Mouse (Mus musculus): ENCODE measurements at regions not wholly inside any gene's neighbourhood (a gene's known extent, or its start where the extent isn't known, plus 50 kb on each side); places are given as distances from the start of the nearest gene placed in this dataset.
A peak's percentile ranks its signal among the peaks of the same experiment; 100 is the strongest.

GRCm38 (mm10) chr16:97272035-97272631 is 84.4 kb upstream of the Bace2 start:
- 10% methylated on average over 12 of the region's 12 CpGs for WGBS
- Histone ChIP-seq H3K36me3 (no peaks in the 10 kb centered on the region), H3K9me3 (replicated peaks) (no peaks in the 10 kb centered on the region), H3K27ac (no peak overlapping the region), H3K27me3 (peaks cover 4% of the 10 kb centered on the region; the same call in 1 of the 2 replicates), H3K4me2 (peak overlapping the region; percentile 51), H3K9ac (no peak overlapping the region), H3K4me3 (peak overlapping the region; percentile 21; the same call in 1 of the 2 replicates), H3K4me1 (replicated peaks) (peaks cover 3% of the 10 kb centered on the region)
- peak; percentile 35; the same call in 1 of the 2 replicates for ATAC-seq (replicated peaks; ENCODE audit: insufficient number of reproducible peaks, insufficient read depth, low FRiP score, low read depth)

GRCm38 (mm10) chr16:97278913-97279312 is 77.6 kb upstream of the Bace2 start:
- Histone ChIP-seq H3K9me3 (replicated peaks) (no peaks in the 10 kb centered on the region), H3K27me3 (peaks cover 4% of the 10 kb centered on the region; the same call in 1 of the 2 replicates), H3K36me3 (no peaks in the 10 kb centered on the region), H3K4me2 (no peak overlapping the region), H3K9ac (no peak overlapping the region), H3K4me1 (replicated peaks) (no peaks in the 10 kb centered on the region), H3K27ac (no peak overlapping the region), H3K4me3 (no peak overlapping the region)
- ATAC-seq (replicated peaks; ENCODE audit: insufficient number of reproducible peaks, insufficient read depth, low FRiP score, low read depth): no peak
- WGBS: 76% methylated on average over 1 of the region's 1 CpGs

GRCm38 (mm10) chr16:97281615-97282110 is 74.9 kb upstream of the Bace2 start:
- Histone ChIP-seq H3K4me3 (no peak overlapping the region), H3K9ac (no peak overlapping the region), H3K27ac (no peak overlapping the region), H3K9me3 (replicated peaks) (no peaks in the 10 kb centered on the region), H3K36me3 (no peaks in the 10 kb centered on the region), H3K27me3 (no peaks in the 10 kb centered on the region), H3K4me1 (replicated peaks) (no peaks in the 10 kb centered on the region), H3K4me2 (no peak overlapping the region)
- ATAC-seq (replicated peaks; ENCODE audit: insufficient number of reproducible peaks, insufficient read depth, low FRiP score, low read depth): no peak
- WGBS: 78% methylated on average over 7 of the region's 7 CpGs

- H3K4me3 ChIP-seq: no peak overlapping the region
- H3K4me2 ChIP-seq: no peak overlapping the region
- H3K36me3 ChIP-seq: no peaks in the 10 kb centered on the region
- no peak for ATAC-seq (replicated peaks; ENCODE audit: insufficient number of reproducible peaks, insufficient read depth, low FRiP score, low read depth)
- no peaks in the 10 kb centered on the region for H3K4me1 ChIP-seq (replicated peaks)
- no peak overlapping the region for H3K9ac ChIP-seq
- no peaks in the 10 kb centered on the region for H3K9me3 ChIP-seq (replicated peaks)
- H3K27ac ChIP-seq: no peak overlapping the region
- 78% methylated on average over 9 of the region's 9 CpGs for WGBS
- no peaks in the 10 kb centered on the region for H3K27me3 ChIP-seq
These were observed 73.6 kb upstream of the Bace2 start for GRCm38 (mm10) chr16:97282943-97283342.

GRCm38 (mm10) chr16:97285886-97286447 is 70.6 kb upstream of the Bace2 start:
- no peak overlapping the region for H3K4me2 ChIP-seq
- no peaks in the 10 kb centered on the region for H3K9me3 ChIP-seq (replicated peaks)
- H3K27me3 ChIP-seq: no peaks in the 10 kb centered on the region
- no peak overlapping the region for H3K27ac ChIP-seq
- no peak overlapping the region for H3K9ac ChIP-seq
- no peak overlapping the region for H3K4me3 ChIP-seq
- no peak for ATAC-seq (replicated peaks; ENCODE audit: insufficient number of reproducible peaks, insufficient read depth, low FRiP score, low read depth)
- WGBS: 72% methylated on average over 8 of the region's 8 CpGs
- peaks cover 8% of the 10 kb centered on the region for H3K4me1 ChIP-seq (replicated peaks)
- H3K36me3 ChIP-seq: no peaks in the 10 kb centered on the region

GRCm38 (mm10) chr16:97286717-97287116 is 69.8 kb upstream of the Bace2 start:
- Histone ChIP-seq H3K9me3 (replicated peaks) (no peaks in the 10 kb centered on the region), H3K4me3 (no peak overlapping the region), H3K36me3 (no peaks in the 10 kb centered on the region), H3K27me3 (no peaks in the 10 kb centered on the region), H3K9ac (no peak overlapping the region), H3K27ac (no peak overlapping the region), H3K4me2 (no peak overlapping the region), H3K4me1 (replicated peaks) (peaks cover 8% of the 10 kb centered on the region)
- WGBS: 18% methylated on average over 3 of the region's 3 CpGs
- no peak for ATAC-seq (replicated peaks; ENCODE audit: insufficient number of reproducible peaks, insufficient read depth, low FRiP score, low read depth)

- Histone ChIP-seq H3K4me2 (no peak overlapping the region), H3K36me3 (no peaks in the 10 kb centered on the region), H3K9ac (no peak overlapping the region), H3K4me1 (replicated peaks) (peaks cover 8% of the 10 kb centered on the region), H3K27ac (no peak overlapping the region), H3K27me3 (no peaks in the 10 kb centered on the region), H3K9me3 (replicated peaks) (no peaks in the 10 kb centered on the region), H3K4me3 (no peak overlapping the region)
- ATAC-seq (replicated peaks; ENCODE audit: insufficient number of reproducible peaks, insufficient read depth, low FRiP score, low read depth): 0 out of 2 replicates have a peak, but pooled peaks have one; percentile 53
- WGBS: 11% methylated on average over 8 of the region's 8 CpGs
These were observed 67.9 kb upstream of the Bace2 start for GRCm38 (mm10) chr16:97288634-97289033.

GRCm38 (mm10) chr16:97292484-97293048 is 64.0 kb upstream of the Bace2 start:
- Histone ChIP-seq H3K4me3 (no peak overlapping the region), H3K9me3 (replicated peaks) (no peaks in the 10 kb centered on the region), H3K36me3 (no peaks in the 10 kb centered on the region), H3K4me1 (replicated peaks) (peaks cover 8% of the 10 kb centered on the region), H3K27me3 (no peaks in the 10 kb centered on the region), H3K9ac (no peak overlapping the region), H3K27ac (no peak overlapping the region), H3K4me2 (peak overlapping the region; percentile 37; the same call in 1 of the 2 replicates)
- WGBS: 14% methylated on average over 11 of the region's 11 CpGs
- no peak for ATAC-seq (replicated peaks; ENCODE audit: insufficient number of reproducible peaks, insufficient read depth, low FRiP score, low read depth)

GRCm38 (mm10) chr16:97293273-97293672 is 63.3 kb upstream of the Bace2 start:
- Histone ChIP-seq H3K36me3 (no peaks in the 10 kb centered on the region), H3K27me3 (no peaks in the 10 kb centered on the region), H3K4me1 (replicated peaks) (peaks cover 8% of the 10 kb centered on the region), H3K27ac (no peak overlapping the region), H3K9me3 (replicated peaks) (no peaks in the 10 kb centered on the region), H3K9ac (no peak overlapping the region), H3K4me3 (no peak overlapping the region), H3K4me2 (peak overlapping the region; percentile 37; the same call in 1 of the 2 replicates)
- ATAC-seq (replicated peaks; ENCODE audit: insufficient number of reproducible peaks, insufficient read depth, low FRiP score, low read depth): no peak
- 10% methylated on average over 4 of the region's 4 CpGs for WGBS

- Histone ChIP-seq H3K4me1 (replicated peaks) (no peaks in the 10 kb centered on the region; the same call in 1 of the 2 replicates), H3K4me3 (no peak overlapping the region)
These were observed 59.4 kb upstream of the Bace2 start for GRCm38 (mm10) chr16:97297140-97297539.

GRCm38 (mm10) chr16:97304156-97304735 is 52.3 kb upstream of the Bace2 start:
- no peaks in the 10 kb centered on the region for H3K4me1 ChIP-seq (replicated peaks)
- no peaks in the 10 kb centered on the region for H3K27me3 ChIP-seq
- no peaks in the 10 kb centered on the region for H3K36me3 ChIP-seq
- 55% methylated on average over 5 of the region's 5 CpGs for WGBS
- no peak for ATAC-seq (replicated peaks; ENCODE audit: insufficient number of reproducible peaks, insufficient read depth, low FRiP score, low read depth)
- no peak overlapping the region for H3K4me3 ChIP-seq
- H3K9me3 ChIP-seq (replicated peaks): no peaks in the 10 kb centered on the region
- no peak overlapping the region for H3K9ac ChIP-seq
- H3K4me2 ChIP-seq: no peak overlapping the region
- no peak overlapping the region for H3K27ac ChIP-seq

More at GRCm38 (mm10) chr16:97297140-97297539, 59.4 kb upstream of the Bace2 start:
- Histone ChIP-seq H3K36me3 (no peaks in the 10 kb centered on the region), H3K27me3 (no peaks in the 10 kb centered on the region), H3K9me3 (replicated peaks) (no peaks in the 10 kb centered on the region), H3K27ac (no peak overlapping the region), H3K4me2 (no peak overlapping the region), H3K9ac (no peak overlapping the region)
- no peak for ATAC-seq (replicated peaks; ENCODE audit: insufficient number of reproducible peaks, insufficient read depth, low FRiP score, low read depth)
- WGBS: 72% methylated on average over 3 of the region's 3 CpGs
